Mouse (Mus musculus) left cerebral cortex, adult 2 months (tissue): ENCODE results near the gene Dglucy. TPM values are rescaled to one million over a fixed set of nuclear protein-coding genes. Genes with fewer than 3 reads are reported as not detected.
A peak's percentile ranks its signal among the peaks of the same experiment; 100 is the strongest.

ENCODE experiments used
- DNase-seq, 2 experiments: peaks; one replicate each; pipeline ENCODE4 v3.0.0; 2021 to 2022; ENCODE audit warnings: low spot score in 2 of 2, mixed read lengths in 1 of 2; ENCODE audit errors: extremely low spot score in 1 of 2
- H3K27ac ChIP-seq: fragments of 200-600 bp; 2 replicates; pipeline ENCODE4 v1.8.1; 2022
- H3K4me3 ChIP-seq: fragments of 200-600 bp; 2 replicates; pipeline ENCODE4 v1.8.1; 2022
- CTCF ChIP-seq: fragments of 200-600 bp; IDR thresholded peaks from 2 replicates; pipeline ENCODE4 v1.8.1; 2022; ENCODE audit warnings: antibody characterized with exemption, mild to moderate bottlenecking, moderate library complexity
- intact Hi-C: fragments of 180-260 bp; cut with DNase I; formaldehyde crosslinking; loops from one replicate; pipeline ENCODE4 v1.15.1; 2025
- total RNA-seq, 2 experiments: library from RNA; stranded (reverse); gene quantifications; 2 replicates each; pipeline ENCODE4 v1.2.3; 2021

Gene Dglucy
- total RNA-seq, 2 experiments from 2014 or later = 9.4 to 10.2 TPM

- TF ChIP-seq CTCF = no peak
- Histone ChIP-seq H3K4me3 (no peak overlapping the region), H3K27ac (no peak overlapping the region)
- intact Hi-C loops = no loop called here
- DNase-seq = no peak
Observed at GRCm38 (mm10) chr12:100871841-100872240, 93.0 kb downstream of the Dglucy start.

GRCm38 (mm10) chr12:100873612-100874011, 94.8 kb downstream of the Dglucy start:
- Histone ChIP-seq H3K27ac (no peak overlapping the region), H3K4me3 (no peak overlapping the region)
- no peak for TF ChIP-seq CTCF
- DNase-seq = no peak
- intact Hi-C loops = no loop called here

- no peak for DNase-seq
- no peak overlapping the region for H3K4me3 ChIP-seq
- TF ChIP-seq CTCF = no peak
- peak overlapping the region; percentile 50 for H3K27ac ChIP-seq
- intact Hi-C loops = no loop called here
Observed at GRCm38 (mm10) chr12:100875553-100875952, 96.7 kb downstream of the Dglucy start.

- no peak for DNase-seq
- TF ChIP-seq CTCF = no peak
- intact Hi-C loops = no loop called here
- Histone ChIP-seq H3K27ac (peak overlapping the region; percentile 50), H3K4me3 (no peak overlapping the region)
Observed at GRCm38 (mm10) chr12:100875960-100876359, 97.1 kb downstream of the Dglucy start.

GRCm38 (mm10) chr12:100877936-100878335, 99.1 kb downstream of the Dglucy start:
- intact Hi-C loops = no loop called here
- no peak for DNase-seq
- TF ChIP-seq CTCF = no peak

GRCm38 (mm10) chr12:100878556-100878955, 99.7 kb downstream of the Dglucy start:
- H3K27ac ChIP-seq = no peak overlapping the region
- no peak for DNase-seq
- H3K4me3 ChIP-seq = no peak overlapping the region
- intact Hi-C loops = no loop called here
- no peak for TF ChIP-seq CTCF

More at GRCm38 (mm10) chr12:100877936-100878335, 99.1 kb downstream of the Dglucy start:
- Histone ChIP-seq H3K27ac (no peak overlapping the region), H3K4me3 (no peak overlapping the region)

GRCm38 (mm10) chr12:100883168-100883567, 104.3 kb downstream of the Dglucy start:
- DNase-seq = no peak
- intact Hi-C loops = no loop called here
- Histone ChIP-seq H3K27ac (no peak overlapping the region), H3K4me3 (no peak overlapping the region)
- TF ChIP-seq CTCF = no peak

GRCm38 (mm10) chr12:100885585-100885984, 106.7 kb downstream of the Dglucy start:
- no peak for TF ChIP-seq CTCF
- Histone ChIP-seq H3K4me3 (no peak overlapping the region), H3K27ac (no peak overlapping the region)
- intact Hi-C loops = no loop called here
- DNase-seq = no peak

GRCm38 (mm10) chr12:100886877-100887276, 108.0 kb downstream of the Dglucy start:
- no peak for DNase-seq
- Histone ChIP-seq H3K4me3 (peak overlapping the region; percentile 23; the same call in 1 of the 2 replicates), H3K27ac (no peak overlapping the region; the same call in 1 of the 2 replicates)
- TF ChIP-seq CTCF = no peak
- intact Hi-C loops = loop anchor here (1.0 kb wide), 1 partner anchor 24 kb away; no protein-coding TSS in a partner anchor

- H3K27ac ChIP-seq = peak overlapping the region; percentile 70
- intact Hi-C loops = loop anchor here (1.0 kb wide), 1 partner anchor 23 kb away; no protein-coding TSS in a partner anchor
Observed at GRCm38 (mm10) chr12:100887801-100888258, 109.0 kb downstream of the Dglucy start.

GRCm38 (mm10) chr12:100890548-100890947, 111.7 kb downstream of the Dglucy start:
- H3K4me3 ChIP-seq = no peak overlapping the region
- no peak for TF ChIP-seq CTCF

More at GRCm38 (mm10) chr12:100887801-100888258, 109.0 kb downstream of the Dglucy start:
- no peak; the same call in 1 of the 2 replicates for TF ChIP-seq CTCF
- peak overlapping the region; percentile 39 for H3K4me3 ChIP-seq
- DNase-seq = peak; percentile 50 to 72

GRCm38 (mm10) chr12:100895504-100895903, 116.6 kb downstream of the Dglucy start:
- no peak overlapping the region for H3K27ac ChIP-seq
- intact Hi-C loops = no loop called here

More at GRCm38 (mm10) chr12:100890548-100890947, 111.7 kb downstream of the Dglucy start:
- intact Hi-C loops = no loop called here
- no peak for DNase-seq
- H3K27ac ChIP-seq = no peak overlapping the region

GRCm38 (mm10) chr12:100896661-100897060, 117.8 kb downstream of the Dglucy start:
- DNase-seq = no peak
- intact Hi-C loops = no loop called here
- Histone ChIP-seq H3K4me3 (no peak overlapping the region), H3K27ac (no peak overlapping the region)
- no peak for TF ChIP-seq CTCF

More at GRCm38 (mm10) chr12:100895504-100895903, 116.6 kb downstream of the Dglucy start:
- no peak for DNase-seq
- no peak overlapping the region for H3K4me3 ChIP-seq
- no peak for TF ChIP-seq CTCF
